Mouse (Mus musculus): ENCODE results near the gene Ppp6r2.

GRCm38 (mm10) chr15:89178954-89179629 is 32.3 kb upstream of the Ppp6r2 start:
- no peak for TF ChIP-seq CTCF (IDR thresholded peaks at IDR 0.05; ENCODE audit: low read depth, low read length)
- TF ChIP-seq GATA1 (IDR thresholded peaks at IDR 0.05; ENCODE audit: borderline replicate concordance, low read length), result no peak
